Mouse (Mus musculus): ENCODE data around the gene Wnt9b. TPM values are rescaled to one million over a fixed set of nuclear protein-coding genes. Genes with fewer than 3 reads are reported as not detected.

The Wnt9b gene
- total RNA-seq, 4 experiments from 2014 or later, result 0.07 to 0.31 (median 0.22) TPM; not detected in 1

- DNase-seq, result no peak
Measured at GRCm38 (mm10) chr11:103731594-103731993, 18.0 kb downstream of the Wnt9b start.

DNA sequence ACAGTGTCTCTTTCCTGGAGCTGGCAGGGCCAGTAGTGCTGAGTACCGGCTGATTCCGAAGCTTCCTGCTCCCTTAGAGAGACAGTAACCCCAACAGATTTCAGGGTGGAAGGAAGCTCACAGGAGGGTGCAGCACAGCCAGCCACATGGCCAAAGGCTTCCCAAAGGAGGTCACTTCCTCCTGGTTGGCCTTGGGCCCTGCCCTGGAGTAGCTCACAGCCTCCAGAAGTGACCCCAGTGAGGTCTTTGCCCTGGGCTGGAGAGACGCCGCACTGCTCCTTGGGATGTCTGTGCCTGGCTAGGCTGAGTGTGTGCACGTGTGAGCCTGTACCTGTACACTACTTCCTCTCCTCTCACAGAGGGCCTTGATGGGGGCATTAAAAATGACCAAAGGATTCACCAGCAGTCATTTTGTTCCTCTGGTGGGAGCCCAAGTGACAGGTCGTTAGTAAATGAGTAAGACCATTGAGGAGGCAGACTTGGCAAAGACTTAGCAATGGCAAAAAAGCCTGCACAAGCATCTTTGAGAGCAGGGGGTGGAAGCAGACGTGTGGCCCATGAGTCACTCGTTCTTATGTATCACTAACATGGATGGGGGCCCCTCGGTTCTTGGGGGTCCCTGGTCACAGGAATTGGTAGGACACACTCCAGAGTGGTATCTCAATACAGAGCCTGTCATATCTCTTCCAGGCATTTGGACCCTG is 20.2 kb downstream of the Wnt9b start:
- no peak for DNase-seq

DNA sequence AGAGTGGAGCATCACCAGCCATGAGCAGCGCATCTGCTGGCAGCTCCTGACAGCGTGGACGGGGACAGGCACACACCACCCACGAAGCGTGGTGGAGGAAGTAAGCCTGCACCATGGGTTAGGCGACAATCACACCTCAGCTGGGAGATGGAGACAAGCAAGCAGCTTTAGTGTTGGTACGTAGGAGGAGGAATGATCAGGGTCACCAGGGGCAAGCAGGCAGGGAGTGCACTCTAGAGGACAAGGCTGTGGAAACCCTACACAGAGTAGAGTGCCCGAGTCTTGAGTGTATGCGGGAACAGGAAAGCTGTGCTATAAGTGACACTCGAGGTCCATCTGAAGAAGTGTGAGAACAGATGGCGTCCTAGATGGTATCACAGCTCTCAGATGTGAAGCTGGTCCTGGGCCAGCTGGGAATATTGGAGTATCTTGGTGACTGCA is 25.3 kb downstream of the Wnt9b start:
- DNase-seq, result no peak

GRCm38 (mm10) chr11:103722040-103722481 is 27.6 kb downstream of the Wnt9b start:
- no peak for DNase-seq

- no peak for DNase-seq
Measured at GRCm38 (mm10) chr11:103721468-103722039, 28.1 kb downstream of the Wnt9b start.

- no peak for DNase-seq
Measured at GRCm38 (mm10) chr11:103719436-103719835, 30.2 kb downstream of the Wnt9b start.

DNA sequence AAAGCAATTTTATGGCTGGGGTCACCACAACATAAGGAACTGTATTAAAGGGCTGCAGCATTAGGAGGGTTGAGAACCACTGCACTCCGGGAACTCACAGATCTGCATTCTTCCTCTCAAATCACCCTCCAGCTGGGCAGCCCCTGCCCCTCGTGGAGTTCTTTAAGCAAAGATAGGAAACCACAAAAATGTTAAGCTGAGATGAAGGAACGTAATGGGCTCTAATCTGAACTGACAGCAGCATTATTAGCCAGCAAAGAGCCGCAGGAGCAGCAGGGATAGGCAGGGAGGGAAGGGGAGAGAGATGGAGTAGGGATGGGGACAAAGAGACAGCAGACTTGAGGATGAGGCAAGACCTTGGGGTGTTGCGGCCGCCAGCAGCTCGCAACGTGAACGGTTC is 32.6 kb downstream of the Wnt9b start:
- no peak for DNase-seq

DNA sequence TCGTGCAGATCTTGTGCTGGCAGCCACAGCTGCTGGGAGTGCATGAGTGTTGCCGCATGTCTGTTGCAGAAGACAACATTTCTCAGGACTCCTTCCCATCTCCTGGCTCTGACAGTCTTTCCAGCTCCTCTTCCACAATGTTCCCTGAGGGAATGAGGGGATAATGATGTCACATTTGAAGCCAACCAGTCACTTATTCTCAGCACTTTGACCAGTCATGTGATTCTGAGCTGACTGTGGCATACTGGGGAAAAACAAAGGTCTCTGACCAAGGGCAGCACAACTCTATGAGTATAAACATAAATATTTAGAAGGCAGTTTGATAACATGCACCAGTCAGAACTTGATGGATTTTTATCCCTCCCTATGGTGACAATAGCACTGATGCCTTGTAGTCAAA is 35.5 kb downstream of the Wnt9b start:
- no peak for DNase-seq

GRCm38 (mm10) chr11:103711851-103712587 is 37.6 kb downstream of the Wnt9b start:
- no peak for DNase-seq

- DNase-seq, result no peak
Measured at GRCm38 (mm10) chr11:103709982-103710381, 39.6 kb downstream of the Wnt9b start.

- DNase-seq, result peak; percentile 58
Measured at GRCm38 (mm10) chr11:103707005-103707404, 42.6 kb downstream of the Wnt9b start.

GRCm38 (mm10) chr11:103698226-103698625 is 51.4 kb downstream of the Wnt9b start:
- no peak for DNase-seq

GRCm38 (mm10) chr11:103697565-103698176 is 52.0 kb downstream of the Wnt9b start, which contains the start of gene Gosr2:
Gene Gosr2 (minus strand): TSS chr11:103697898.
- peak; percentile 86 for DNase-seq

DNA sequence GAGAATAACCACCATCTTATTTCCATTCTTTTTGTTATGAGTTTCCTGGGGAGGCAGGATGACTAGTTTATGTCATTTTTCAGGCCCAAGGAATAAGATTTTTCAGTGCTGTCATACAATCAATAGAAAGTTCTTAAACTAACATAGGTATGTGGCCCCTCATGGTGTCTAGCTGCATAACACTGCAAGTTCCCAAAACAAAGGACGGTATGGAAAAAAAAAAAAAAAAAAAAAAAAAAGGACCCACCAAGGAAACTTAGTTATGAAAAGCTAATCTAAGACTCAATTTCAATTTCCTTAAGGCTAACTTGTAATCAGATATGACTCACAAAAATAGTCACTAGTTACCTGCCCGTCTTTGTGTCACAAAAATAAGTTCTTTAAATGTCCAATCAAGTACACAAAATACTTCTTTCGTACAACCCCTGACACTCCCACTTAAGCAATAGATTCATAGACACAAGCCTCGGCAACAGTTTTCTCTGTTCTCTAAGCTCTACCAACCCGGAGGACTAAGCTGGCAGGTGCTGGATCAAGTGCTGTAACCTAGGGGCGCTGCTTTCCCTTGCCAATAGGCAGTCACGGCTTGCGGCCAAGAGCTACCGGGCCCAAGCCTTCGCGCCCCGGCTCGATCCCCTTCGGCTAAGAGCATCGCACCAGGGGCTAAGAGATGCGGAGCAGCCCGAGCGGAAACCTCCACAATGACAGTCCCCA is 52.6 kb downstream of the Wnt9b start:
- DNase-seq, result no peak

DNA sequence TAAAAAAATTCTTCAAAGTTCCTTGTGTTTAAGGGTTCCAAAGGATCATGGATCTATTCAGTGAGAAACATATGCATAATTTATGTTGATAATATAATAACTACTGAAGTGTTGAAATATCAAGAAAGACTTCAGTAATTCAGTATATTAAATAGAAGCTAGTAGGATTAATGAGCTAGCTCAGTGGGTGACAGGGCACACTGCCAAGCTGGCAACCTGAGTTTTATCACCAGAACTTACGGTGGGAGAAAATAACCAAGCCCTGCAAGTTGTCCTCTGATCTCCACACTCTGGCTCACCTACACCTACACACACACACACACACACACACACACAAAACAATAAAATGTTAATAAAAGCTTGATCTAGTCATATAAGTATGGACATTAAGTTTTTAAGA is 56.4 kb downstream of the Wnt9b start:
- DNase-seq, result no peak

- DNase-seq, result no peak
Measured at GRCm38 (mm10) chr11:103691036-103691435, 58.6 kb downstream of the Wnt9b start.

DNA sequence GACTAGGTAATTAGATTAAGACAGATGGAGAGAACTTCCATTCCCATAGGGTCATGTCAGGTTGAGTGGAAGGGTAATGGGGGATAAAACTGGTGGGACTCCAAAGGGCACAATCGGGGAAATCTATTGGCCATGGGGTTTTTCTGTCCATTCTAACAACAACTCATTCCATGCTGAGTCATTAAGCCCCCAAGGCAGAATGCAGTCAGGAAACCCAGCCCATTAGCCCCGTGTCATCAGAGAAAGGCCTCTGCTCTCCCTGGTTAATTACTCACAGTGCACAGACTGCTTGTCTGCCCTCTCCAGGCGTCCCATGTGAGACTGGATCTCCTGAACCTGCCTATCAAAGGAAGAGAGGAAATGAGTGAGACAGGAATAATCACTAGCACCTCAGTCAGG is 60.6 kb downstream of the Wnt9b start:
- no peak for DNase-seq

DNA sequence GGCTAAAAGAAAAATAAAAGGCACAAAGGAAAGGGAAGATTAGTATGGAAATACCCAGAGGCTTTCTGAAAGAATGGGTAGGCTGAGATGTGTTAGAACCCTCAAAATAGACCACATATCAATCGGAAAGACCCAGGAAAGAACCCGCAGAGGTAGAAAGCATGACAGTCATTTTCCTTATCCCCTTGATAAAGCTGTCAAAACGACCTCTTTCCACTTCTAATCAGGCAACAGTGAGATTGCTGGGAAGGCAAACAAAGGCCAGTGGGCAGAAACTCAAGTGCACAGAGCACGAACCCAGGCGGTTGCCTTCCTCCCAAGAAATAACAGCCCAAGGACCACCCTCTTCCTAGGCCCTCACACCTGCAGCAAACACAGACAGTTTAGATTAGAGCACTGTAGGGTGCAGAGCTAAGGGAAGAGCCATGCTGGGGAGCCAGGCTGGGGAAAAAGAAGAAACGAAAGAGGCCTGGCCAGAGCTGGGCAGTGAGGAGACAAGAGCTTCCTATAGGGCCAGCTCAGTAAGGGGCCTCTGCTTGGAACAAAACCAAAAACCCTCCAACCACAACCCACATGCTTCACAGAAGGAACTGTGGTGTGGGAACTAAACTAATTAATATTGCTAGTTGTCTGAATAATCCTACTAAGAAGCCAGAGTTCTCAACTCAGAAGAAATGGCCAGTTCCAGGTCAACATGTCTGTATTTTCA is 61.2 kb downstream of the Wnt9b start:
- DNase-seq, result no peak

DNA sequence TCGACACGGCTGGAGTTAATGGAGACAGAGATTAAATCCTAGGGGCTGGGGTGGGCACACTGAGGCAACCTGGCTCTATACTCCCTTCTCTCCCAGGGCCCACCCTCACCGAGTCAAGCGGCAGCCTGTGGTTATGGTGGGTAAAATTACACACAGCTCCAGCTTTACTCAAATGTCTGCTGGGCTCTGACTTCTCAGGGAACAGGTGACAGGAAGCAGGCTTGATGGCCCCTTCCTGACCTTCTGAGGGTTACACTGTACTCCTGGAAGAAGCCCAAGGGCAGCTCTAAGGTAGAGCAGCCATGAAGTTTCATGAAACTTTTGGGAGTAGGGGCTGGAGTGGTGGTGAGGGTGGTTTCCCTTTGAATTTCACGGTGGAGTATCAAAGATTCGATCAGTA is 62.9 kb downstream of the Wnt9b start:
- no peak for DNase-seq

DNA sequence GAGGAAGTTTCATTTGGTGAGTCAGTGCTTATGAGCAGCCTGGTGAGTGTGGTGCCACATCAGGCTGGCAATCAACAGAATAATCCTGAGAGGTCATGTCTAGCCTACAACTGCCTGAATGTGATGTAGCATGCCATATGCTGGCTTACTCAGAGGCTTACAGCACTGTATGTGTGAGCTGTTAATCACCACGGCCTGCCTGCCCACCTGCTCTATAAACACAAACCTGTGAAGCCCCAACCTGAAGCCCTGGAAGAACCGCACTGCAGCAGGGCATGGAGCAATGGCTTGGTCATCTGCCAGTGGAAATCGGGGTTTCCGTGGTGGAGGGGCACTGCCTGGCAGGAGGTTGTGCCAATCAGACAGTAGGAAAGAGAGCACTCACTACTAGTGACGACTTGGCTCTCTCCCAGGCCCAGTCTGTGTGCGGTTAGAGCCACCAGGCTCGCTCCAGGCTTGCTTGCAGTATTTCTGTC is 64.3 kb downstream of the Wnt9b start:
- DNase-seq, result no peak

DNA sequence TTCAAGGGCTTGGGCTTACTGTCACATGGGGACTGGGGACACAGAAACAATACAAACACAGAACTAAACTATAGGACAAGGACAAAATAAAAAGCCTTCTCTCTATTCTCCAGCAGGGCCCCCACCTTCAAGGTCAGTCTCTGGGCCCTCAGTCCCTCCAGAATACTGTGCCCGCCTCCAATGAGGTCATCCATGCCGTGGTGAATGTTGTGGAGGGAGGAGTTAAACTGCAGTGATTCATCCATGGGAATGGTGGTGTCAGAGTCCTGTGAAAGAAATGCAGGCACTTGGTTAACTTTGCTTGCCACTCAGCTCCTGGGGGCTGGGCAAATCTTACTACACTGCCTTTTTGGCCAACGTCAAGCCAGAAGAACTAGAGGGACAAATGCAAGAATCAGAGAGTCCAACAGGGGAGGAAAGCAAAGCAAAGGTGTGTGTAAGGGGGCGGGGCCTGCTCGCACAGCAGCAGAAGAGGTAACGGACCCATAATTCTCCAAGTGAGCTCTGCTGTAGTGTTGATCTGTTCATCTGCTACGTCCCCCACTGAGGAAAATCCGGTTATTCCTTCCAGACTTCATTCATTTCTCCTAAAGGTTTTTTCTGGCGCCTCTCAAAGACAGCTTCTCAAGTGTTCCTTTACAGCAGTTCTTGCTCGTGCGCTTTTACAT is 65.8 kb downstream of the Wnt9b start:
- peak; percentile 83 for DNase-seq

All from adrenal gland, adult 8-10 months (tissue).